Mouse (Mus musculus) urinary bladder, postnatal 14 days (tissue): ENCODE results near the gene Gm9758.
"Not testable (repeated sequence)": the region's sequence is repeated elsewhere in the genome, so short reads cannot be mapped to it uniquely, and the experiment has no call there.

Experiments used
- DNase-seq: peaks from one replicate; pipeline ENCODE4 v3.0.0; 2021; ENCODE audit warnings: low spot score

Gm9758 gene

GRCm38 (mm10) chr5:14914799-14915198 lies at the start of gene Gm9758:
Gene Gm9758, minus strand, starts transcription at chr5:14914899.
- not testable (repeated sequence) for DNase-seq

DNA sequence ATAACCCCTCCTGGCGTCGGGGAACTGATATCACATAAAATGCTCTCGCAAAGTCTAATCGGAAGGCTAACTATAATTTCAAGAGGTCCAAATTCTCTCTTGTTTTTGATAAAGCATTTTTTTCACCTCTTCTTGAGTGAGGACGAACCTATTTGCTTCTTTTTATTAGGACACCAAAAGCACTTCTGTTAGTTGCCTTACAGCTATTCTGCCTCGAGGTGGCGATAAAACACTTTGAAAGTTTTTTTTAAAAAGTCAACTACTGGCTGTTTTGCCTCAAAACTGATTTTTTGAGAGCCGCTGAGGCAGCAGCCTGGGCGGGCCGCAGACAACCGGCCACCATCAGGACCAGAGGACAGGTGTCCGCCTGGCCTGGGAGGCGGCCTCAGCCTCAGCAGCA lies 49.1 kb upstream of the Gm9758 start:
- DNase-seq, result not testable (repeated sequence)

- DNase-seq, result not testable (repeated sequence)
Measured at GRCm38 (mm10) chr5:14961502-14961901, 46.8 kb upstream of the Gm9758 start.

- DNase-seq, result not testable (repeated sequence)
Measured at GRCm38 (mm10) chr5:14955928-14956706, 41.4 kb upstream of the Gm9758 start.

GRCm38 (mm10) chr5:14953587-14953986 lies 38.9 kb upstream of the Gm9758 start:
- DNase-seq, result not testable (repeated sequence)

DNA sequence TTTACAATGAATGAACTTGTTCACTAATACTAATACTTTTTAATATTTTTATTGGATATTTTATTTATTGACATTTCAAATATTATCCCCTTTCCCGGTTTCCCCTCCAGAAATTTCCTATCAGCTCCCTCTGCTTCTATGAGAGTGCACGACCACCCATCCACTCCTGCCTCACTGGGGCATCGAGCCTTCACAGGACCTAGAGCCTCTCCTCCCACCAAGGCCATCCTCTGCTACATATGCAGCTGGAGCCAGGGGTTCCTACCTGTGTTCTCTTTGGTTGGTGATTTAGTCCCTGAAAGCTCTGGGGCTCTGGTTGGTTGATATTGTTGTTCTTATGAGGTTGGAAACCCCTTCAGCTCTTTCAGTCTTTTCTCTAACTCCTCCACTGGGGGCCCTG lies 38.0 kb upstream of the Gm9758 start:
- DNase-seq, result not testable (repeated sequence)

DNA sequence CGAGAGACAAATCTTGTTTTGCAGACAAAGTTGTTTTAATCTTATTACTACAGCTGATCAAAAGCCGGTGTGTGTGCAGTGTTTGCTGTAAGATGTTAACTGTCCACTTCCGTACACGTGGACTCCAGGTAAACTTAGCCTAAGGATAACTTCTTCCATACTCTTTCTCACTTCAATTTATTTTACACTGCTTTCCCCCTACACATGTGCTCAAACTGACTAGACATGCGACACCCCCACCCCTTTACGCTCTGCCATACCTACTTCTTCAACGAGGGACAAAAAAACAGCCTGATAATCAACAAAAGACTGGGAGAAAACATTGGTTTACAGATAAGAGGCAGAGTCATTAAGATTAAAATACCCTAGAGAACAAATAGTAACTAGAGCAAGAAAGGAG lies 37.1 kb upstream of the Gm9758 start:
- not testable (repeated sequence) for DNase-seq

- DNase-seq, result not testable (repeated sequence)
Measured at GRCm38 (mm10) chr5:14947482-14948198, 32.9 kb upstream of the Gm9758 start.

DNA sequence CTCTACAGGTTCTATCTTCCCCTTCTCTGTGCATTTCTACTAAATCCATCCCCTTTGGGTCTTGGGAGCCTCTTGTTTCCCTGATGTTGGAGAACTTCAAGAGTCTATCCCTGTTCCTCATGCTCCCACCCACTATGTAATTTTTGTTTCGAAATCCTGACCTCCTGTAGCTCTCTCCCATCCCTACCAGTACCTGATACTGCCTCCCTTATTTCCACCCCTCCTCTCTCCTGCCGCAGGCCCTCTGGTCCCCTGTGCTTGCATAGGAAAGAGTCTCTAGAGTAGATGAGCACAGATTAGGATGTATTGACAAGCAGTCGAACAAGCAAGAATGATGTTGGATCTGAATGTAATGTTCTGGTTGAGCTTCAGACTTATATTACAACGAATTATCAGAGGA lies 30.8 kb upstream of the Gm9758 start:
- DNase-seq, result not testable (repeated sequence)

DNA sequence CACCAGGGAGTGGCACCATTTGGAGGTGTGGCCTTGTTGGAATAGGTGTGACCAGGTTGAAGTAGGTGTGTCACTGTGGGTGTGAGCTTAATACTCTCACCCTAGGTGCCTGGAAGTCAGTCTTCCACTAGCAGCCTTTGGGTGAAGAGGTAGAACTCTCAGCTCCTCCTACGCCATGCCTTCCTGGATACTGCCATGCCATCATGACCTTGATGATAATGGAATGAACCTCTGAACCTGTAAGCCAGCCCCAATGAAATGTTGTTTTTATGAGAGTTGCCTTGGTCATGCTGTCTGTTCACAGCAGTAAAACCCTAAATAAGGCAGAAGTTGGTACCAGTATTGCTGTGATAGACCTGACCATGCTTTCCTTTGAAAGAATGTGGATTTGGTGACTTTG lies 26.3 kb upstream of the Gm9758 start:
- not testable (repeated sequence) for DNase-seq

DNA sequence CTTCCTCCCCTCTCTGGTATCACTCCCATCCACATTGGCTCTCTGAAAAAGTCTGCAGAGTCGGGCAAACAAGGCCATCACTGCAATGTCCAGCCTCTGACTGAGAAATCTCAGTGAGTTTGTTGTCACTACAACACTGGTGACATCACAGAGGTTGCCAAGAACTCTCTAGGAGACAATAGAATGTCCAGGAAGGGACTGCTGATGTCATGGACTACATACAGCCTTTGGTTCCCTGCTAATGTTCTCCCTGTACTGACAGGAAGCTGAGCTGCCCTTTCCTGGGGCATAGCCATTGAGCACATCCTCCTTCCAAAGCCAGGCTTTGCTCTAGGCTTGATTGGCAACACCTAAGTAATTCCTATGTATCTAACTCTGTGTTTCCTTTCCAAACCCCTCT lies 23.6 kb upstream of the Gm9758 start, which contains the start of gene Speer4e:
TSS of gene Speer4e (minus strand) at position 101 of the 400 bp plus-strand sequence.
- DNase-seq, result not testable (repeated sequence)

GRCm38 (mm10) chr5:14933721-14934120 lies 19.0 kb upstream of the Gm9758 start:
- DNase-seq, result not testable (repeated sequence)

GRCm38 (mm10) chr5:14927047-14927446 lies 12.3 kb upstream of the Gm9758 start:
- not testable (repeated sequence) for DNase-seq

DNA sequence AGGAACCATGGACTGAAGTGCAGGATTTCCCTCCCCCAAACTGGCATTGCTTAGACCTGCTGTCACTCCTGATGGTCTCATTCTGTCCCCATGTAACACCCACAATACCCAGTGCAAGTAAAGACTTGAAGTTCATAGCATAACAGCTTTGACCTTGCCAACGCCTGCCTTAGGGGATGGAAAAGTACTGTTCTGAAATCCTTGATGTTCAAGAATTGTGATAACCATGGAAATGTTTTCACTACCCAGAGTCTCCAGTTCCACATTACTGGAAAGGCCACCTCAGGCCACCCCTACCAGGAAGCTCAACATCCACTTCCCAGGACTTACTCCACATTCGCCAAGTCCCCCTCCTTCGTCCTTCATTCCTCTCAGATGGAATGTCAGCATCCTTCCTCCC lies 338 bp downstream of the Gm9758 start:
- not testable (repeated sequence) for DNase-seq

DNA sequence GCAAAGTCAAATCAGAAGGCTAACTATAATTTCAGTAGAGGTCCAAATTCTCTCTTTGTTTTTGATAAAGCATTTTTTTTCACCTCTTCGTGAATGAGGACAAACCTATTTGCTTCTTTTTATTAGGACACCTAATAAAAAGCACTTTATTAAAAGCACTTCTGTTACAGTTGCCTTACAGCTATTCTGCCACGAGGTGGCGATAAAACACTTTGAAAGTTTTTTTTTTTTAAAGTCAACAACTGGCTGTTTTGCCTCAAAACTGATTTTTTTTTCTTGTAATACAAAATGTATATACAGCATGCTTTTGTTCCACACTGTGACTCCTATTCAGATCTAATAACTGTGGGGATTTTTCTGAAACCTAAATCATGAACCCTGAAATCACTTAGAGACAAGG lies 11.2 kb downstream of the Gm9758 start:
- DNase-seq, result not testable (repeated sequence)

- no peak for DNase-seq
Measured at GRCm38 (mm10) chr5:14892242-14892641, 22.5 kb downstream of the Gm9758 start.

GRCm38 (mm10) chr5:14885291-14885690 lies 29.4 kb downstream of the Gm9758 start:
- DNase-seq, result not testable (repeated sequence)
